Mouse (Mus musculus): ENCODE measurements around the gene Gsdma.
"Not testable (repeated sequence)": the region's sequence is repeated elsewhere in the genome, so short reads cannot be mapped to it uniquely, and the experiment has no call there.

Gsdma gene

DNA sequence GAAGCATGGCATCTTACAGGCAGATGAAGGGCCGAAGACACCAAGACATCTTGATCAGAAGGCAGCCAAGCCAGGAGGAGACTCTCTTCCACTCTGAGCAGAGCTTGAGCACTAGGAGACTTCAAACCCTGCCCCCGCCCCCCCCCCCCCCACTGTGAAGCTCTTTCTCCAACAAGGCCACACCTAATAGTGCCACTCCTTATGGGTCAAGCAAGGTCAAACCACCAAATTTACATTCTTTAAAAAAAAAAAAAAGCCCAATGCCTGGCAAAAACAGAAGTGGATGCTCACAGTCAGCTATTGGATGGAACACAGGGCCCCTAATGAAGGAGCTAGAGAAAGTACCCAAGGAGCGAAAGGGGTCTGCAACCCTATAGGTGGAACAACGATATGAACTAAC is 16.4 kb downstream of the Gsdma start:
- not testable (repeated sequence) for DNase-seq (ENCODE audit: low spot score in 2 of 2)

DNA sequence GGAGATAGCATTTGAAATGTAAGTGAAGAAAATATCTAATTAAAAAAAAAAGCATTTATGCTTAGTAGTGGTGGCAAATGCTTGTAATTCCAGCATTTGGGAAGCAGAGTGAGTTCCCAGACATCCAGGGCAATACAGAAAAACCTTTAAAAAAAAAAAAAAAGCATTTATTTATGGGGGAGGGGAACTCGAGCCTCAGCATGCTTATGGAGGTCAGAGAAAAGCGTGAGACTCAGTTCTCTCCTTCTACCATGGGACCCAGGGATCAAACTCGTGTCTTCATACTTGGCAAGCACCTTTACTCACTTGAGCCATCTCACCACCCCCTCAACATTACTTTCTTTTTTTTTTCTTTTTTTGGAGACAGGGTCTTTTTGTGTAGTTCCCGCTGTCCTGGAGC is 17.0 kb downstream of the Gsdma start:
- no peak for DNase-seq (ENCODE audit: low spot score in 2 of 2)

DNA sequence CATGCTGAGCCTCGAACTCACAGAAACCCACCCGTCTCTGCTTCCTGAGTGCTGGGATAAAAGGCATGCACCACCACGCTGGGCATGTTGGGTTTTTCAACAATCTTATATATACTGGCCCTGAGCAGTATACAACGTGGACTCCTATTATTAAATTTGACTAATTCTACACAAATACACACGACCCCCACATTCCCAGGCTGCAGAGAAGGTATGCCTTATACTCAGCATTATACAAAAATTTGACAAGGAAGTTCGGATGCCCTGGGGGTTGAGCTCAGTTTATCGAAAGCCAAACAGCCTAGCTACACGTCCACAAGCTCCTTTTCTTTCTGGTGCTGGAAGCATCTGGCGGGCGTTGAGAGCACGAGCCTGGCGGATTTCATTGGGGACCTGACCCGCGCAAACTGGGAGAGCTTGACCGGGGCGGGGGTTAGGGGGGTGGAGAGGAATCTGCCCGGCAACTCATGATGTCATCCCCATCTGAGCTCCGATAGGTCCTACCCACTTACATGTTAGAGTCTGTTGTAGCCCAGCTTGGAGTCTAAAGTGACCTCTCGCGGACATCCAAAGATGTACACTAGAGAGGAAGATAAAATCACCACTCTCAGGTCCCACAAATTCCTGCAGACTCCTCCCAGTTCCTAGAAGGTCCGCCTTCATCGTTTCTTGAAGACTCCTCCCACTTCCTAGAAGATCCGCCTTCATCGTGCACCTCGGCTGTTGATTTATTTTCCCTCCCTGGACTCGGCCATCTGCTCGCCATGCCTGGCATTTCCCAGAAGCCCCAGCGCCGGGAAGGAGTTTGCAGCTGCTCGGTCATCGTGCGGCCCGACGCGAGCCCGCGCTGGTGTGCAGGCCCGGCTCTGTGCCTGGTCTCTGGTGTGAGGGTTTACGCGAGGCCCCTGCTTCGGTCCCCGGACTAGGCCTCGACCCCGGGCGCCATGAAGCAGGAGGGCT is 17.9 kb downstream of the Gsdma start, which contains the start of gene Psmd3:
Psmd3 (plus strand) TSS at position 769 of the 960 bp plus-strand sequence.
- DNase-seq (ENCODE audit: low spot score in 2 of 2), result peak; percentile 95 to 98

DNA sequence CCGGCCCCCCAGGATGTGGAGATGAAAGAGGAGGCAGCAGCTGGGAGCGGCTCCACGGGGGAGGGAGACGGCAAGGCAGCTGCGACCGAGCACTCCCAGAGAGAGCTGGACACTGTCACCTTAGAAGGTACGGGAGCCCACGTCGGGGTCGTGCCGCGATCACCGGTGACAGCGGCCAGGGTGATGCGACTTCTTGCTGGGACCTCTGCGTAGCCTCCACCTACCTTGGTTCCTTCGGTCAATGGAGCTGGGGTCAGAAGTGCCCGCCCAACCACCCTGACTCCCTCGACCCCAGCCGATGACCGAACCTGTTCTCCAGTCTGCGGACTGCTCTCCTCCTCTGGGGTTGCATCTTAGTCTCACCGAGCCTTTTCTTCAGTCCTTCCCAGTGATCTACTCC is 18.7 kb downstream of the Gsdma start:
- no peak for DNase-seq (ENCODE audit: low spot score in 2 of 2)

DNA sequence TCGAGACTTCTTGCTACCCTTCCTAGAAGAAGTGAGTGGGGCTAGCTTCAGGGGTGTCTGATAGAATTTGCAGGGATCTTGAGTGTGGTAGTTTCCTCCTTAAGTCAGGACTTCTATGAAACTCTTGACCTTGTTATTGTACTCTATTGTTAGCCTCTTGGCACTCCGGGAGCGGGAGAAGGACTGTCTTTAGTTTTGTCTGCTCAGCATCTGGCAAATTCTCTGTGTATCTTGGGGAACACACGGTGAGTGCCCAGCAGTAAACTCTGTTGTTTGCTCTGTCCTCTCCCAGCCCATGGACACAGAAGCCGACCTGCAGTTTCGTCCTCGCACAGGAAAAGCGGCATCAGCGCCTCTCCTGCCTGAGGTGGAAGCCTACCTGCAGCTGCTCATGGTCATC is 21.5 kb downstream of the Gsdma start:
- no peak for DNase-seq (ENCODE audit: low spot score in 2 of 2)

DNA sequence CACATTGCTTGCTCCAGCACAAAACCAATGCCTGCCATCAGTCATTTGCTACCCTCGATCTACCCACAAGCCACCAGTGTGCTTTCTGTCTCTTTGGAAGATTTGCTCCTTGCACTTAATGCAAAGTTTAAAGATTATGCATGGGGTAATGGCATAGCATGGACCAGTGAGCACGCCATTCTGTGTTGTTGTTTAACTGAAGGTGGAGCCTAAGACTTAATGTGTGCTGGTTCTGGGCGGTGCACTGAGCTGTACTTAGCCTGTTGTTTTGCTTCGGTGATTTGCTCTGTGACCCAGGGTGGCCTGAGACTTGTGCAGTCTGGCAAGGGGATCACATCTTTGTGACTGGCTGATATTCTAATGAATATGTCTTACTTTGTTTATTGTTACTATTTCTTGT is 22.8 kb downstream of the Gsdma start:
- DNase-seq (ENCODE audit: low spot score in 2 of 2), result no peak

DNA sequence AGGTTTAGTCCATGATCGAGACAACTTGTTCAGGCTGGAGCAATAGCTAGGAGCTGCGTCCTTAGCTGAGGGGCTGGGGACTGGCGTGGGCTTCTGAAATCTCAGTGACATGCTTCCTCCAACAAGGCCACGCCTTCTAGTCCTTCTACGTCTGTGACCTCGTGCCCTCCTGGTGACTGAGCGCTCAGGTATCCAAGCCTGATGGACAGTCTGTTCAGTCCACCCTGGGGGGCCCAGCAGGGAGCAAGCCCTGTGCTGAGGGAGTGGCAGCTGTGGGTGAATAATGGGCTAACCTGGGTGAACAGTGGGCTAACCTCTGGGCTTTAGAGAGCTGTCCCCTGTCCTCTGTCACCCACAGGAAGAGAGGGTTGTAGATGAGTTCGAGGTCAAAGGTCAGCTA is 23.9 kb downstream of the Gsdma start:
- no peak for DNase-seq (ENCODE audit: low spot score in 2 of 2)

DNA sequence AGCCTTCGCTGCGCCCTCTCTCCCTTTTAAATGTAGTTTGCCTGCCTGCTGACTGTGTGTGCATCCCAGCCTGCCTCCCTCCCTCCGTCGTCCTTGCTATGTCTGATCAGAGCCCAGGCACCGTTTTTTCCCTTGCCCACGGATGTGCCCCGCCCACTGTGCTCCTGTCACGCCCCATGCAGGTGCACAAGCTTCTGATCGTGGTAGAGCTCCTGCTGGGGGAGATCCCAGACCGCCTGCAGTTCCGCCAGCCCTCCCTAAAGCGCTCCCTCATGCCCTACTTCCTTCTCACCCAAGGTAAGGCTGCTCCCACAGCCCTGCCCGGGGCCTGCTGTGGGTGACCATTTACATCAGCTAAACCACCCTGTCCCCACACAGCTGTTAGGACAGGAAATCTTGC is 29.1 kb downstream of the Gsdma start:
- DNase-seq (ENCODE audit: low spot score in 2 of 2), result no peak

DNA sequence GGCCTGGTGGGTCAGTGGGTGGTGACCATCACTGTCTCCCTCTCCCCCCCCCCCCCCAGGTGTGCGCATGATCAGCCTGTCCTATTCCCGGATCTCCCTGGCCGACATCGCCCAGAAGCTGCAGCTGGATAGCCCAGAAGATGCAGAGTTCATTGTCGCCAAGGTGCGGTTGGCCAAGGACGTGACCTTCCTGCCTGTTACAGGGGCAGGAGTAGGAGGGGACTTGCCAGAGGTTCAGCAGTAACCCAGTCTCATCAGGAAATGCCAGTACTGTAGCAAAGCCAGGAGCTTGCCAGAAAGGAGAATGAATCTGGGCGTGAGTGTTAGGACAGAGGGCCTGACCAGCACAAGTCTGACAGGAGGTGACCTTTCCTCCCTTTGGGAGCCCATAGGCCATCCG is 29.6 kb downstream of the Gsdma start:
- DNase-seq (ENCODE audit: low spot score in 2 of 2), result no peak

DNA sequence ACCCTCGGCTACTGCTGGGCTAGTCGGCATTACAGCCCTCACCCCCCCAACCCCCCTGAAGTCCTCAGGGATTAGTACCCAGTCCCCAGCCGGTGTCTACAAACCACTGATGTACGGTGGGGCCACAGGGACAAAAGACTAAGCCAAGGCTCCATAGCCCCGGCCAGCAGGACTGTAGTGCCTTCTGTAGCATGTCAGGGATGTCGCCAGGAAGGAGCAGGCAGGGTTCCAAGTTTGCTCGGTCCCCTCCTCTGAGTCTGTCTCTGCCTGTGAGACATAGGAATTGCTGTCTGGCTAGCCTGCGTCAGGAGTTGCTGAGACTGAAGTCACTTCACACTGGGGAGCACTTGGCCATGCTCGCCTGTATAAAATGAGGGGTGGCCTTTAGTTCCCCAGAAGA is 30.1 kb downstream of the Gsdma start:
- no peak for DNase-seq (ENCODE audit: low spot score in 2 of 2)

DNA sequence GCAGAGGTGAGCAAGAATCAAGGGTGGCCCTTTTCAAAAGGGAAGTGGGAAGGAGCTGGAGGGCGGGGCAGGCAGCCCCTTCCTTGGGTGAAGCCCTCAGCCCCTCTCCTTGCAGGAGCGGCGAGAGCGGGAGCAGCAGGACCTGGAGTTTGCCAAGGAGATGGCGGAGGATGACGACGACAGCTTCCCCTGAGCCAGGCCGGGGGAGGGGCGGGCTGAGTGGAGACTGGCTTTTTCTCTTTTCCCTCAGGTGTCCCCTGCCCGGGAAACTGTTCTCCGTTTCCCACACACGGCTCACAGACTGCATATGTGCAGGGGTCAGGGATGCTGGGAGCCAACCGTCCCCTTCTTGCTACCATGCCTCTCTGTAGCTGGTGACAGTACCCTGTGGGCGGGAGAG is 31.3 kb downstream of the Gsdma start:
- DNase-seq (ENCODE audit: low spot score in 2 of 2), result no peak

DNA sequence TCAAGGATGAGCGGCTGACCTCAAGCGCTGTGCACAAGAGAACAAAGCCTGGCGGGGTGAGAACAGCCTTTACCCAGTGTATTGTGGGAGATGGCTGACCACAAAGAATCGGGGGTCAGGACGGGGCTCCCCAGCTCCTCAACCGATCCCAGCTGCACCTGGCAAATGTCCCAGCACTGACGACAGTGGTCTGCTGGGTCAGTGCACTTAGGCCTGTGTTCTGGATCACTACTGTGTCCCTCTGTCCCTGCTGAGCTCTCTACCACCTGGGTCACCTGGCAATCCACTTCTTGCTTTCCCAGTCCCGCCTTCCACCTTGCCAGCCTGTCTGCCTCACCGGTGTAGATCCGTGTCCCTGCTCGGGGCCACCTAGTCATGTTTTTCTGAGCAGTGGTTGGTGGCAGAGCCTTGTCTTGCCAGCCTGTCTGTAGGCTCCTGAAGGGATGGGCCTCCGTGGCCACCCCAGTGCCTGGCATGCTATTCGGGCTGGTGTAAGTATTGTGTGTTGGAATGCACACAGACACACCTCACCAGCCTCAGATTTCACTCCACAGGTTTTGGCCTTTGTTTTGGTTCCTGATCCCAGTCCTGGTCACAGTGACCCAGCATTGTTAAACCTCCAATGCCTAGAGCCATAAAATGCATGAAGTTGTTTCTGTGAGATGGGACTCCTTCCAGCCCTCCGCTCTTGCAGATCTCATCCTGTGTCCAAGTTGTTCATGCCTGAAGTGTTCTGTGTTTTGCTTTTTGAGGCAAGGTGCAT is 32.5 kb downstream of the Gsdma start:
- DNase-seq (ENCODE audit: low spot score in 2 of 2), result no peak

DNA sequence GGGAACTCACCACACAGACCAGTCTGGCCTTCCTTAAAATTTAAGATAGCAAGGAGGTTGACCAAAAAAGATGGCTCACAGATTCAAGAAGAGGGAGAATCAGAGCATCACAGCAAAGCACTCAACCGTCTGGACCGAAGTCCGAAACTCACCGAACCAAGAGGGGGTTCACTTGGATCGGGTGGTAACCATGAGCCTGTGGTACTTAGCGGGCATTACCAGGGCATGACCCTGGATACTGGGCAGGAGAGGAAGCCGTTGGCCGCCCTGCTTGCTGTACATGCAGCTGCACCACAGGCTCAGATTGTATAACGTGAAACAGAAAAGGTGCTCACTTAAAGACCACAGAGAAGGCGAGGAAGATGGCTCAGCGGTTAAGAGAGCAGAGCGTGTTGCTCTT is 33.1 kb downstream of the Gsdma start:
- DNase-seq (ENCODE audit: low spot score in 2 of 2), result no peak

DNA sequence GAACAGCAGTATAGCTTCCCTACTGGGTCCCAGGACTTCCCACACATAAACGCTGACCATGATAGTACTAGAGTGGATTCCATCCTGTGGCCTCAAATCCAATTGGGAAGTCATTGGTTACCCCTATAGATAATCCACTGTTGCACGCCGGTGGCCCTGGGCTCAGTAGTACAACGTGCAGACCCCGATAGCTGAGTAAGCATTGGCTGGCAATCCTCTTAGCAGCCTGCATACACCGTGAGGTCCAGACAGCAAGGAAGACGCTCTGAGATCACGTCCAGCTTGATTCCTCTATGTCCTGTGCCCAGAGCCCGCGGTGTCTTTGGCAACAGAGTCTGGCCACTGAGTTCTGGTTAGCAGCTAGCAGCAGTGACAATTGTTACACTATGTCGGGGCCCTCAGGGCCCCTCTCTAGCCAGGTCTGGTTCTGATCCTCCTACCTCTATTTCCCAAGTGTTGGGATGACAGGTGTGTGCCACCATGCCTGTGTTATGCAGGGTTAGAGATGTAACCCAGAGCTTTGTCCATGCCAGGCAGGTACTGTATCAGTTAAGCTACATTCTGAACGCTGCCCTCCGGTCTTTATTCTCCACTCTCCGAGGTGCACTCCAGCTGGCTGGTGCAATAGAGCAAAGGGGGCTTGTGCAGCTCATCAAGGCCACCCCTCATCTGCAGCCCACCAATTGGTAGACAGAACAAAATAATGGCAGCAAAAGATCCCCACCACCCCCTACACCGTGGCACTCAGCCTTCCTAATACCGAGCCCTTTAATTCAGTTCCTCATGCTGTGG is 34.9 kb downstream of the Gsdma start:
- no peak for DNase-seq (ENCODE audit: low spot score in 2 of 2)

DNA sequence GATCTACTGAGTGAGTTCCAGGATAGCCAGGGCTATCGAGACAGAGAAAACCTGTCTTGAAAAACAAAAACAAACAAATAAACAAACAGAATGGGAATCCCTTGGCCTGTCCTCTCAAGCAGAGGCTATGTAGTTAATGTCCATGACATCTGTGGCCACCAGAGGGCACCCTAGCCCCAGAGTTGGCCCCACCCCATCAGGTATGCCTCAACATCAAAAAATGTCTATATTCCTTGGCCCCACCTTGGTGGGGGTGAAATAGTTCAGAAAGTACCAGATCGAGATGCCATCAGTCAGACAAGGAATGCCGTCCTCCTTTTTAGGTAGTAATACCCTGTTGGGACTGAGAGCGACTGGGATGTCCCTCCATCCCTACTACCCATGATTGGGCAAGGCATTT is 35.8 kb downstream of the Gsdma start:
- peak; percentile 63 to 77 for DNase-seq (ENCODE audit: low spot score in 2 of 2)

DNA sequence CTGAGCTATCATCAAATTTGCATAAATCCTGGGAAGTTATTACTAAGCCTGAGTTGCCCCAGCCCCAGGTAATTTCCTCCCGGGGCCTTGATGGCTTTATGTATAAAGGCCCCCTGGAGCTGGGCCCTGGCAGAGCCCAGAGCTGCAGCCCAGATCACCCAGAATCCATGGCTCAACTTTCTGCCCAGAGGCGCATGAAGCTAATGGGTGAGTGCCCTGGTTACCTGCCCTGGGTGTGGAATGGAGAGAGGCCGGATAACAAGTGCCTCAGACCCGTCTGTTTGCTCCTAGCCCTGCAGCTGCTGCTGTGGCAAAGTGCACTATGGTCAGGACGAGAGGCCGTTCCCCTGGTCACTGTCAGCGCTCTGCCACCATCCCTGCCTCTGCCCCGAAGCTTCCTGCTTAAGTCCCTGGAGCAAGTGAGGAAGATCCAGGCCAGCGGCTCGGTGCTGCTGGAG is 37.1 kb downstream of the Gsdma start, which contains the start of gene Csf3:
Csf3 (plus strand) TSS at position 51 of the 458 bp plus-strand sequence.
- DNase-seq (ENCODE audit: low spot score in 2 of 2), result no peak

DNA sequence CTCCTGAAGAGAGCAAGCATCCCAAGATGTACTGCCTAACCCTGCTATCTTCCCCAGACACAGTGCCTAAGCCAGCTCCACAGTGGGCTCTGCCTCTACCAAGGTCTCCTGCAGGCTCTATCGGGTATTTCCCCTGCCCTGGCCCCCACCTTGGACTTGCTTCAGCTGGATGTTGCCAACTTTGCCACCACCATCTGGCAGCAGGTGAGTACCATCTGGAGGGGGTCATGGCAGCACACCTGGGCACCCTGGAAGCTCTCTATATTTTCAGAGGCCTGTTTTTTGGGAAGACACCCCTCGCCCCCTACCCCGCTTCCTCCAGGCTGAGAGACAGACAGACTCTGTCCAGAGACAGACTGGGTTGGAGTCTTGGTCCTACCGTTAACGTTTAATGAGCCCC is 38.2 kb downstream of the Gsdma start:
- no peak for DNase-seq (ENCODE audit: low spot score in 2 of 2)

DNA sequence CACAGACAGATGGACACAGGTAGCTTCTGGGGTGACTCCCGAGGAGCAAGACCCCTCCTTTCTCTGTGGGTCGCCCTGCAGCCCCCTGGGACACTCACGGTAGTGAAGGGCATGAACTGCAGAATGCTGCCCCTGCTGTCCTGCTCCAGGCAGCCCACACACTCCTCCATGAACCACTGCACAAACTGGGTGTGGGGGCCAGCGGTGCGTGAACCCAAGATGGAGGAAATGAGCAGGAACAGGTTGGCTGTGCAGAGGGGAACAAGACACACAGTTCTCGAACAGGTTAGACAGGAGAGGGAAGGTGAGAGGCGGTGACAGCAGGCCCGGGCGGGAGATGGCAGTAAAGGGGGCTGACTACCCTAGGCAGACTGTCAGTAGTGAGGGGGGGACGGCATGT is 40.9 kb downstream of the Gsdma start:
- no peak for DNase-seq (ENCODE audit: low spot score in 2 of 2)

DNA sequence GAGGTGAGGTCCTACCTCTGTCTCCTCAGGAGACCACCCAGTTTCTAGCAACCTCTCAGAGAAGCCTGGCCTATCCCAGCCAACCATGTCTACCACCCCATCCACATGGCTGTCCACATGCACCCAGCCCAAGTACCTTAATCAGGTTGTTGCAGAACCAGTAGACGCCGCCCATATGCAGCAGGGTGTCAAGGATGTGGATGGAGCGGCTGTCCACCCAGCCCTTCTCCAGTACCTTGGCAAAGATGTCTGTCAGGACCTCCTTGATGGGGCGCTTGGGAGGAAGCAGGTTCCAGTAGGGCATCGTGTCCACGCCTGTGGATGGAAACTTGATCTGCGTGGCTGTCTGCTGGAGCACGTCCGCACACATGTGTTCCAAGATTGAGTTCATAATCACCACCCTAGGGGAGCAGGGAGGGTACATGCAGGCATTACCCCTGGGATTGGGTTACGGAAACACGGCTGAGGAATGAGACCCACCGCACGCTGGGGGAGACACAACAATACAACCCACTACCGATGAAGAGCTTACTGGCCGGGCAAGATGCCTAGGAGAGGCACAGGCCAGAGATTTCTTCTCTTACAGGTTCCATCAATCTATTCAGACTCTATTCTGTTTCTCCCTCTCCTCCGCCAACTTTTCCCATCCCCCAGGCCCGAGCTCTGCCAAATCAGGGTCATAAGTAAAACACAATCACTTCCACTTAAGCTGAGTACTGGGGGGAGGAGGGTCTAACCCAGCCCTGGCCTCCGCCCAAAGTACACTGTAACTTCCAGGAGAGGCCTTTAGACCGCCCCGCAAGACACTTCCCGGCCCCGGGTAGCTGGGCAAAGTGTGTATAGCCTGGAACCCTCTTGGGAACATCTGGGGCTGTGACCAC is 43.5 kb downstream of the Gsdma start:
- peak; percentile 64 to 69 for DNase-seq (ENCODE audit: low spot score in 2 of 2)

DNA sequence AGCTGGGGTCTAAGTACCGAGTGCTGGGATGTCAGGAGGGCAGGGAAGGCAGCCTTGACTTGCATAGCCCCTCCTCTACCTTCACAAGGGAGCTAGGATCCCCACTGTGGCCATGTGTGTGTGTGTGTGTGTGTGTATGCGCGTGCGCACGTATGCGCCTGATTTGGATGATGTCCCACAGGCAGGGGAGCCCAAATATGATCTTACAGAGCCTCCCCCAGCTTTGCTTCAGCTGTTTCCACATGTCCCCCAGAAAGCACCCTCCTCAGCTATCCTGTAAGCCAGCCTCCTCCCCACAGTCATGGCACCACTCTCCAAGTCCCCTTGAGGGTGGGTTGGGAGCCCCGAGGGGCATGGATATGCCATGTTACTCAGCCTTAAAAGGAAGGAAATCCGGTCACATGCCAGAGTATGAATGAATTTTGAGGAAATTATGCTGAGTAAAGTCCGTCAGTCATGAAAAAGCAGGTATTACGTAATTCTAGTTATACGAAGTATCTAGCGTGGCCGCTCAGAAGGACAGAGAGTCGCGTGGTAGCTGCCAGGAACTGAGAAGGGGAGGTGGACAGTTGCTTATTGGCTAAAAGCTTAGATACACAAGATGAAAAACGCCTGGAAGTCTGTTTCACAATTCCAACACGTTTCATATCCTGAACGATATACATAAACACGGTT is 44.3 kb downstream of the Gsdma start:
- DNase-seq (ENCODE audit: low spot score in 2 of 2), result peak; percentile 70 to 74
